In genomic region chr8:70760775-70761406, GRCm38 (mm10) we compare ENCODE assay signal across 8 mouse cellular contexts. TPM values are rescaled to one million over a fixed set of nuclear protein-coding genes. Genes with fewer than 3 reads are reported as not detected.
DNase-seq lines count a peak whose midpoint lies in the region; ATAC-seq lines count a peak whose summit lies in the region.

Mpv17l2 (minus strand) TSS chr8:70760946.

- peak; percentile 99 for DNase-seq in adipocyte (ENCODE audit: low spot score)
- peak; percentile 99 for DNase-seq in embryo, embryonic 10 days (ENCODE audit: low spot score)
- DNase-seq in gastrocnemius, postnatal 10 days: peak; percentile 86
- DNase-seq in induced T-regulatory cell, adult 2 months (ENCODE audit: low read depth): peak; percentile 98
- peak; percentile 96 to 98 for DNase-seq in left cerebral cortex, adult 9 months (ENCODE audit: low spot score in 2 of 2)
- peak; percentile 92 for DNase-seq in right cerebral cortex, postnatal 14 days
- peak; percentile 90 to 95 for DNase-seq in urinary bladder, postnatal 36 days (ENCODE audit: low spot score in 2 of 2)

- peak; percentile 78 for ATAC-seq in megakaryocyte progenitor cell, adult 5-6 weeks (replicated peaks; ENCODE audit: poor library complexity)

RNA-seq across cellular contexts. Expression of gene Mpv17l2, which starts in this region (rescaled TPM):
- 10 to 100 TPM; 30.1 to 31.4 TPM for total RNA-seq in gastrocnemius, postnatal 10 days (2021)
- 37.4 and 41.4 TPM in 2 replicates for total RNA-seq in megakaryocyte progenitor cell, adult 5-6 weeks (2015)
- 10.2 and 10.4 TPM in 2 replicates for total RNA-seq in megakaryocyte progenitor cell, adult 5-6 weeks (2017)

Comparison
In these comparisons a context has a peak if more than half of its experiments do, and no peak if none do; other contexts are left out.
1. Peak in every context shown above with its lines: DNase-seq and ATAC-seq.